Mouse (Mus musculus) midbrain, embryonic 12.5 days (tissue): ENCODE results near the gene Gan. TPM values are rescaled to one million over a fixed set of nuclear protein-coding genes. Genes with fewer than 3 reads are reported as not detected.

Source experiments
- ATAC-seq: fragments of 200-750 bp; cut with Nextera tagmentation; 2 replicates; pipeline ENCODE4 v1.8.0; 2017; ENCODE audit warnings: low read depth, moderate TSS enrichment, moderate library complexity; ENCODE audit not compliant: low FRiP score
- H3K27ac ChIP-seq: fragments of 300-500 bp; sonication (generic); replicated peaks from 2 replicates; pipeline ENCODE4 v1.5.1; 2016; ENCODE audit warnings: mild to moderate bottlenecking
- H3K27me3 ChIP-seq: fragments of 300-500 bp; sonication (generic); 2 replicates; pipeline ENCODE4 v1.6.1; 2016; ENCODE audit warnings: mild to moderate bottlenecking
- H3K36me3 ChIP-seq: fragments of 300-500 bp; sonication (generic); 2 replicates; pipeline ENCODE4 v1.6.1; 2016
- H3K4me1 ChIP-seq: fragments of 300-500 bp; sonication (generic); 2 replicates; pipeline ENCODE4 v1.6.1; 2016
- H3K4me2 ChIP-seq: fragments of 300-500 bp; sonication (generic); replicated peaks from 2 replicates; pipeline ENCODE4 v1.6.1; 2016; ENCODE audit warnings: mild to moderate bottlenecking, moderate library complexity
- H3K4me3 ChIP-seq: fragments of 300-500 bp; sonication (generic); 2 replicates; pipeline ENCODE4 v1.5.1; 2016; ENCODE audit warnings: mild to moderate bottlenecking
- H3K9ac ChIP-seq: fragments of 300-500 bp; sonication (generic); replicated peaks from 2 replicates; pipeline ENCODE4 v1.6.1; 2016; ENCODE audit warnings: mild to moderate bottlenecking, moderate library complexity
- H3K9me3 ChIP-seq: fragments of 300-500 bp; sonication (generic); 2 replicates; pipeline ENCODE4 v1.6.1; 2016; ENCODE audit warnings: mild to moderate bottlenecking
- WGBS: fragments of 180-500 bp; shearing (Covaris S2); methylation state at CpG from one replicate; pipeline ENCODE4 v1.1.7; 2016; 5-methylcytosine and 5-hydroxymethylcytosine counted together
- polyA plus RNA-seq: library from polyadenylated mRNA; unstranded; fragments of >200 nt; fragmentation: Nextera tagmentation; extraction: Ambion mirVana; gene quantifications from 2 replicates; pipeline ENCODE4 v1.2.1, GENCODE M21; 2016

Gene Gan
- polyA plus RNA-seq, 1 experiment from 2014 or later = 3.2 TPM

GRCm38 (mm10) chr8:117178676-117179075 lies 20.7 kb downstream of the Gan start:
- Histone ChIP-seq H3K36me3 (0 out of 2 replicates have a peak, but pooled peaks cover 5% of the 10 kb centered on the region), H3K4me3 (no peak overlapping the region), H3K27me3 (no peaks in the 10 kb centered on the region), H3K4me2 (no peak overlapping the region), H3K4me1 (no peaks in the 10 kb centered on the region), H3K9ac (no peak overlapping the region), H3K9me3 (no peaks in the 10 kb centered on the region), H3K27ac (no peak overlapping the region)
- WGBS = 85% methylated on average over 6 of the region's 6 CpGs
- ATAC-seq = no peak

DNA sequence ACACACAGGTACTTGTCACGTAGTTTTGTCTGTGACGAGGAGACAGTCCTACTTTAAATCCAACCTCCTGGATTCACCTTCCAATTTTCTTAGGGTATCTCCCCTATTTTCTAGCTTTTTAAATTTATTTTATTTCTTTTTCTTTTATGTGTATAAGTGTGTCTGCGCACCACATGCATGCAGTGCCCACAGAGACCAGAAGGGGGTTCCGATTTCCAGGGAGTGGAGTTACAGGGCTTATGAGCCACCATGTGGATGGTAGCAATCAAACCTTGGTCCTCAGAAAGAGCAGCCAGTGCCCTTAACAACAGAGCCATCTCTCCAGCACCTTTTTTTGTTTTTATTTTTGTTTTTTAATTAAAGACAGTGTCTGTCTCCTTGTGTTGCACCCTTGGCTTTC lies 24.8 kb downstream of the Gan start:
- no peaks in the 10 kb centered on the region for H3K9me3 ChIP-seq
- peaks cover 27% of the 10 kb centered on the region for H3K36me3 ChIP-seq
- WGBS = 92% methylated on average over 4 of the region's 4 CpGs
- H3K9ac ChIP-seq = no peak overlapping the region
- H3K4me3 ChIP-seq = no peak overlapping the region
- no peaks in the 10 kb centered on the region for H3K4me1 ChIP-seq
- no peak overlapping the region for H3K4me2 ChIP-seq
- no peak for ATAC-seq
- no peaks in the 10 kb centered on the region for H3K27me3 ChIP-seq
- no peak overlapping the region for H3K27ac ChIP-seq

DNA sequence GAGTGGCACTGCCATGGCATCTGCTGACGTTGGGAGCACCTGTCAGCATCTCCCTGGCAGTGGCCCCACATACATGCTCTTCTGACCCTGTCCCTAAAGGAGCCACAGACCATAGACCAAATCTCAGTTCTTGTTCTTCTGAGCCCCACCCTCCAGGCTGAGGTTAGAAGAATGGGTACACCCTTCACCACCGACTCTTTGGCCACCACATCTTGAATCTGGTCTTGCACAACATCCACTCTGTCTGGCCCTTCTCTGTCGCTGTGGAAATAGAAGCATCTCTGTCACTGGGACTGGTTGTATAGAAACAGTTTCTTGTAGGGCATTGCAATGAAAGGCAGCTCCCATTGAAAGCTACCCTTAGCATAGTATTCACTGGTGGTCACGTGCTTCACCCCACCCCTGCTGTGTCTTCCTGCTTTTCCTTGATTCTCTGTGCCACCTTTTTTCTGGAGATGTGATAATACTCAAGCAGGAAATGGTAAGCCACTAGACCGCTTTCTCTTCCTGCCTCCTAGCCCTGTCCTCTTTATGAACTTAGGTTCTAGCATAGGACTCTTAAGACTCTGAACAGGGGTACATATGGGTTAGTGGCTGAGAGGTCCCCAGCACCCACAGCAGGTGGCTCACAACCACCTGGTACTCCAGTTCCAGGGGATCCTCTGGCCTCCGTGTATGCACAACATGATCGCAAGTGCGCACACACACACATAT lies 25.9 kb downstream of the Gan start:
- H3K4me2 ChIP-seq = no peak overlapping the region
- no peak overlapping the region for H3K27ac ChIP-seq
- peaks cover 34% of the 10 kb centered on the region for H3K36me3 ChIP-seq
- ATAC-seq = no peak
- no peaks in the 10 kb centered on the region for H3K4me1 ChIP-seq
- no peaks in the 10 kb centered on the region for H3K9me3 ChIP-seq
- H3K4me3 ChIP-seq = no peak overlapping the region
- H3K27me3 ChIP-seq = no peaks in the 10 kb centered on the region
- no peak overlapping the region for H3K9ac ChIP-seq
- 95% methylated on average over 8 of the region's 8 CpGs for WGBS

DNA sequence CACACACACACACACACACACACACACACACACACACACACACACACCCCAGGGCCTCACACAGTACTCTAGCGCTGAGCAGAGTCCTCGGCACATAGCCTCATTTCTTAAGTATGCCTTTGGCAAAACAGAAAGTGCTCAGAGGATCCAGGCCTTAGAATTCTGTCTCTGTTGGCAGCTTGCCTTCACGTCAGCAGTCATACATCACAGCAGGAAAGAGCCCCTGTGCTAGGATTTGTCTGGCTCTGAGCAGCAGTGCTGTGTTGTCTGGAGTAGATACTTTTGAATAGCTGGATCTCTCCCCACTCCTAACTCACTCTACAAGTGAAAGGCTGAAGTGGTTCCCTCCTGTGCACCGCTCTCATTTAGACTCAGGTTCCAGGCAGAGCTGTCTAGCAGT lies 36.4 kb downstream of the Gan start:
- no peaks in the 10 kb centered on the region for H3K27me3 ChIP-seq
- no peaks in the 10 kb centered on the region; the same call in 1 of the 2 replicates for H3K4me1 ChIP-seq
- WGBS = 82% methylated on average over 4 of the region's 4 CpGs
- no peak overlapping the region for H3K4me2 ChIP-seq
- H3K27ac ChIP-seq = no peak overlapping the region
- no peaks in the 10 kb centered on the region for H3K9me3 ChIP-seq
- no peak overlapping the region for H3K4me3 ChIP-seq
- H3K9ac ChIP-seq = no peak overlapping the region
- H3K36me3 ChIP-seq = peaks cover 79% of the 10 kb centered on the region
- ATAC-seq = no peak

- no peaks in the 10 kb centered on the region for H3K27me3 ChIP-seq
- no peaks in the 10 kb centered on the region; the same call in 1 of the 2 replicates for H3K4me1 ChIP-seq
- H3K9ac ChIP-seq = no peak overlapping the region
- no peak overlapping the region for H3K4me3 ChIP-seq
- no peaks in the 10 kb centered on the region for H3K9me3 ChIP-seq
- H3K4me2 ChIP-seq = no peak overlapping the region
- 89% methylated on average over 4 of the region's 4 CpGs for WGBS
- H3K27ac ChIP-seq = no peak overlapping the region
- peaks cover 63% of the 10 kb centered on the region for H3K36me3 ChIP-seq
- no peak for ATAC-seq
Measured at GRCm38 (mm10) chr8:117196593-117196992, 38.7 kb downstream of the Gan start.

DNA sequence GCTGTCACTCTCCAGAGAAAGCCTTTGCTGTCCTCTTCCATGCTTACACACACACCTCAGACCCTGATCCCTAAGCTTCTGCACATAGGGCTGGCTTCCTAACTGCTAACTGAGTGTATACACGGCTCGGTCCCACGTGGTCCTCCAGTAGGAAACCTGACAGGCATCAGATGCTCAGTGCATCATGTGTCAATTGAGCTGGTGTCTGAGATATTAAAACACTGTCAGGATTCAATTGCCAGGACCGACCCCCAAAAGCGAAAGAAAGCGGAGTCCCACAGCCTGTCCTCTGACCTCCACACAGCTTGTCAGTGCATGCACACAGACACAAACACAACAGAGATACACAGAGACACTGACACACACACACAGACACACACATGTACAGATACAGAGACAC lies 39.6 kb downstream of the Gan start:
- Histone ChIP-seq H3K9ac (no peak overlapping the region), H3K4me3 (no peak overlapping the region), H3K4me2 (no peak overlapping the region), H3K36me3 (peaks cover 61% of the 10 kb centered on the region), H3K4me1 (no peaks in the 10 kb centered on the region; the same call in 1 of the 2 replicates), H3K27ac (peak overlapping the region; percentile 36; the same call in 1 of the 2 replicates), H3K27me3 (no peaks in the 10 kb centered on the region), H3K9me3 (no peaks in the 10 kb centered on the region)
- no peak for ATAC-seq
- 90% methylated on average over 6 of the region's 6 CpGs for WGBS

- Histone ChIP-seq H3K9me3 (no peaks in the 10 kb centered on the region), H3K4me3 (no peak overlapping the region), H3K27ac (peak overlapping the region; percentile 36; the same call in 1 of the 2 replicates), H3K4me2 (no peak overlapping the region), H3K36me3 (peaks cover 56% of the 10 kb centered on the region), H3K27me3 (no peaks in the 10 kb centered on the region), H3K9ac (no peak overlapping the region), H3K4me1 (no peaks in the 10 kb centered on the region; the same call in 1 of the 2 replicates)
- 65% methylated on average over 20 of the region's 20 CpGs for WGBS
- ATAC-seq = peak; percentile 65
Measured at GRCm38 (mm10) chr8:117198141-117198935, 40.4 kb downstream of the Gan start.

GRCm38 (mm10) chr8:117199658-117200057 lies 41.7 kb downstream of the Gan start:
- H3K36me3 ChIP-seq = peaks cover 56% of the 10 kb centered on the region
- H3K9me3 ChIP-seq = no peaks in the 10 kb centered on the region
- no peaks in the 10 kb centered on the region; the same call in 1 of the 2 replicates for H3K4me1 ChIP-seq
- 74% methylated on average over 6 of the region's 6 CpGs for WGBS
- no peaks in the 10 kb centered on the region for H3K27me3 ChIP-seq
- no peak overlapping the region for H3K9ac ChIP-seq
- no peak overlapping the region for H3K4me2 ChIP-seq
- H3K4me3 ChIP-seq = no peak overlapping the region
- 0 out of 2 replicates have a peak, but pooled peaks have one; percentile 13 for ATAC-seq
- peak overlapping the region; percentile 46; the same call in 1 of the 2 replicates for H3K27ac ChIP-seq

- Histone ChIP-seq H3K36me3 (peaks cover 54% of the 10 kb centered on the region), H3K27me3 (no peaks in the 10 kb centered on the region), H3K27ac (no peak overlapping the region), H3K4me1 (no peaks in the 10 kb centered on the region; the same call in 1 of the 2 replicates), H3K4me3 (no peak overlapping the region), H3K4me2 (no peak overlapping the region), H3K9ac (no peak overlapping the region), H3K9me3 (no peaks in the 10 kb centered on the region)
- ATAC-seq = no peak
- WGBS = 70% methylated on average over 13 of the region's 13 CpGs
Measured at GRCm38 (mm10) chr8:117200346-117200745, 42.4 kb downstream of the Gan start.

GRCm38 (mm10) chr8:117200803-117201202 lies 42.9 kb downstream of the Gan start:
- no peak overlapping the region for H3K4me2 ChIP-seq
- no peak overlapping the region for H3K4me3 ChIP-seq
- no peak overlapping the region for H3K27ac ChIP-seq
- H3K36me3 ChIP-seq = peaks cover 52% of the 10 kb centered on the region
- 84% methylated on average over 9 of the region's 9 CpGs for WGBS
- H3K9me3 ChIP-seq = no peaks in the 10 kb centered on the region
- no peak overlapping the region for H3K9ac ChIP-seq
- no peaks in the 10 kb centered on the region; the same call in 1 of the 2 replicates for H3K4me1 ChIP-seq
- H3K27me3 ChIP-seq = no peaks in the 10 kb centered on the region
- no peak for ATAC-seq

GRCm38 (mm10) chr8:117201221-117202017 lies 43.5 kb downstream of the Gan start:
- no peak for ATAC-seq
- Histone ChIP-seq H3K4me1 (no peaks in the 10 kb centered on the region; the same call in 1 of the 2 replicates), H3K27me3 (no peaks in the 10 kb centered on the region), H3K9ac (no peak overlapping the region), H3K4me3 (no peak overlapping the region), H3K4me2 (no peak overlapping the region), H3K9me3 (no peaks in the 10 kb centered on the region), H3K36me3 (peaks cover 53% of the 10 kb centered on the region), H3K27ac (no peak overlapping the region)
- WGBS = 82% methylated on average over 19 of the region's 19 CpGs
